Mouse (Mus musculus): Measurements from ENCODE around the gene Tenm4. TPM values are rescaled to one million over a fixed set of nuclear protein-coding genes. Genes with fewer than 3 reads are reported as not detected.
A peak's percentile ranks its signal among the peaks of the same experiment; 100 is the strongest.

Tenm4 gene
- polyA plus RNA-seq, 1 experiment from 2014 or later: 7.3 TPM

- DNase-seq (ENCODE audit: low spot score) (no peak), ATAC-seq (replicated peaks; ENCODE audit: low FRiP score) (no peak)
- no peaks in the 10 kb centered on the region for H3K9me3 ChIP-seq (ENCODE audit: control insufficient read depth, low read length)
- peaks cover 2% of the 10 kb centered on the region; the same call in 1 of the 2 replicates for H3K4me1 ChIP-seq (replicated peaks; ENCODE audit: control insufficient read depth, insufficient read depth, low read length)
- WGBS: 86% methylated on average over 11 of the region's 11 CpGs
- H3K27me3 ChIP-seq (replicated peaks; ENCODE audit: control insufficient read depth, insufficient read depth, low read length): no peaks in the 10 kb centered on the region
- H3K4me2 ChIP-seq: no peak overlapping the region
- no peak overlapping the region for H3K9ac ChIP-seq (ENCODE audit: low read depth, low read length)
- no peaks in the 10 kb centered on the region for H3K36me3 ChIP-seq (ENCODE audit: control insufficient read depth, insufficient read depth, low read length)
- H3K4me3 ChIP-seq (ENCODE audit: low read depth, low read length): no peak overlapping the region
- H3K27ac ChIP-seq (ENCODE audit: low read depth, low read length): no peak overlapping the region
Observed at GRCm38 (mm10) chr7:96811691-96812090, 640.6 kb downstream of the Tenm4 start.

- Histone ChIP-seq H3K27ac (ENCODE audit: low read depth, low read length) (0 out of 2 replicates have a peak overlapping the region, but pooled peaks have one; percentile 19), H3K4me3 (ENCODE audit: low read depth, low read length) (no peak overlapping the region), H3K36me3 (ENCODE audit: control insufficient read depth, insufficient read depth, low read length) (no peaks in the 10 kb centered on the region), H3K4me1 (replicated peaks; ENCODE audit: control insufficient read depth, insufficient read depth, low read length) (peaks cover 5% of the 10 kb centered on the region; the same call in 1 of the 2 replicates), H3K4me2 (no peak overlapping the region), H3K9ac (ENCODE audit: low read depth, low read length) (no peak overlapping the region), H3K27me3 (replicated peaks; ENCODE audit: control insufficient read depth, insufficient read depth, low read length) (no peaks in the 10 kb centered on the region), H3K9me3 (ENCODE audit: control insufficient read depth, low read length) (no peaks in the 10 kb centered on the region)
- WGBS: 76% methylated on average over 5 of the region's 5 CpGs
- ATAC-seq (replicated peaks; ENCODE audit: low FRiP score) (no peak), DNase-seq (ENCODE audit: low spot score) (no peak)
Observed at GRCm38 (mm10) chr7:96813036-96813435, 642.0 kb downstream of the Tenm4 start.

- Histone ChIP-seq H3K27ac (ENCODE audit: low read depth, low read length) (0 out of 2 replicates have a peak overlapping the region, but pooled peaks have one; percentile 19), H3K36me3 (ENCODE audit: control insufficient read depth, insufficient read depth, low read length) (no peaks in the 10 kb centered on the region), H3K4me1 (replicated peaks; ENCODE audit: control insufficient read depth, insufficient read depth, low read length) (peaks cover 5% of the 10 kb centered on the region; the same call in 1 of the 2 replicates), H3K9ac (ENCODE audit: low read depth, low read length) (no peak overlapping the region), H3K9me3 (ENCODE audit: control insufficient read depth, low read length) (no peaks in the 10 kb centered on the region), H3K4me3 (ENCODE audit: low read depth, low read length) (no peak overlapping the region), H3K4me2 (no peak overlapping the region), H3K27me3 (replicated peaks; ENCODE audit: control insufficient read depth, insufficient read depth, low read length) (no peaks in the 10 kb centered on the region)
- DNase-seq (ENCODE audit: low spot score) (no peak), ATAC-seq (replicated peaks; ENCODE audit: low FRiP score) (no peak)
- 59% methylated on average over 9 of the region's 9 CpGs for WGBS
Observed at GRCm38 (mm10) chr7:96813497-96814400, 642.7 kb downstream of the Tenm4 start.

GRCm38 (mm10) chr7:96814581-96814980, 643.5 kb downstream of the Tenm4 start:
- Histone ChIP-seq H3K27ac (ENCODE audit: low read depth, low read length) (no peak overlapping the region), H3K4me1 (replicated peaks; ENCODE audit: control insufficient read depth, insufficient read depth, low read length) (peaks cover 5% of the 10 kb centered on the region; the same call in 1 of the 2 replicates), H3K36me3 (ENCODE audit: control insufficient read depth, insufficient read depth, low read length) (no peaks in the 10 kb centered on the region), H3K4me2 (no peak overlapping the region), H3K9ac (ENCODE audit: low read depth, low read length) (no peak overlapping the region), H3K9me3 (ENCODE audit: control insufficient read depth, low read length) (no peaks in the 10 kb centered on the region), H3K4me3 (ENCODE audit: low read depth, low read length) (no peak overlapping the region), H3K27me3 (replicated peaks; ENCODE audit: control insufficient read depth, insufficient read depth, low read length) (no peaks in the 10 kb centered on the region)
- ATAC-seq (replicated peaks; ENCODE audit: low FRiP score): no peak
- no peak for DNase-seq (ENCODE audit: low spot score)

GRCm38 (mm10) chr7:96817030-96817674, 646.1 kb downstream of the Tenm4 start:
- Histone ChIP-seq H3K36me3 (ENCODE audit: control insufficient read depth, insufficient read depth, low read length) (no peaks in the 10 kb centered on the region), H3K9me3 (ENCODE audit: control insufficient read depth, low read length) (no peaks in the 10 kb centered on the region), H3K27ac (ENCODE audit: low read depth, low read length) (no peak overlapping the region), H3K27me3 (replicated peaks; ENCODE audit: control insufficient read depth, insufficient read depth, low read length) (no peaks in the 10 kb centered on the region), H3K4me1 (replicated peaks; ENCODE audit: control insufficient read depth, insufficient read depth, low read length) (peaks cover 3% of the 10 kb centered on the region; the same call in 1 of the 2 replicates), H3K9ac (ENCODE audit: low read depth, low read length) (peak overlapping the region; percentile 20; the same call in 1 of the 2 replicates), H3K4me2 (peak overlapping the region; percentile 8; the same call in 1 of the 2 replicates), H3K4me3 (ENCODE audit: low read depth, low read length) (no peak overlapping the region)
- no peak for ATAC-seq (replicated peaks; ENCODE audit: low FRiP score)
- no peak for DNase-seq (ENCODE audit: low spot score)
- 25% methylated on average over 6 of the region's 6 CpGs for WGBS

GRCm38 (mm10) chr7:96818236-96818916, 647.3 kb downstream of the Tenm4 start:
- no peak overlapping the region for H3K27ac ChIP-seq (ENCODE audit: low read depth, low read length)
- peaks cover 3% of the 10 kb centered on the region; the same call in 1 of the 2 replicates for H3K4me1 ChIP-seq (replicated peaks; ENCODE audit: control insufficient read depth, insufficient read depth, low read length)
- DNase-seq (ENCODE audit: low spot score) (no peak), ATAC-seq (replicated peaks; ENCODE audit: low FRiP score) (no peak)
- no peak overlapping the region for H3K9ac ChIP-seq (ENCODE audit: low read depth, low read length)
- no peaks in the 10 kb centered on the region for H3K36me3 ChIP-seq (ENCODE audit: control insufficient read depth, insufficient read depth, low read length)
- H3K9me3 ChIP-seq (ENCODE audit: control insufficient read depth, low read length): no peaks in the 10 kb centered on the region
- 83% methylated on average over 6 of the region's 6 CpGs for WGBS
- no peaks in the 10 kb centered on the region for H3K27me3 ChIP-seq (replicated peaks; ENCODE audit: control insufficient read depth, insufficient read depth, low read length)
- no peak overlapping the region for H3K4me2 ChIP-seq
- no peak overlapping the region for H3K4me3 ChIP-seq (ENCODE audit: low read depth, low read length)

- no peak overlapping the region for H3K9ac ChIP-seq (ENCODE audit: low read depth, low read length)
- H3K27ac ChIP-seq (ENCODE audit: low read depth, low read length): no peak overlapping the region
- DNase-seq (ENCODE audit: low spot score) (no peak), ATAC-seq (replicated peaks; ENCODE audit: low FRiP score) (no peak)
- H3K27me3 ChIP-seq (replicated peaks; ENCODE audit: control insufficient read depth, insufficient read depth, low read length): no peaks in the 10 kb centered on the region
- H3K4me1 ChIP-seq (replicated peaks; ENCODE audit: control insufficient read depth, insufficient read depth, low read length): peaks cover 3% of the 10 kb centered on the region; the same call in 1 of the 2 replicates
- 75% methylated on average over 3 of the region's 3 CpGs for WGBS
- H3K36me3 ChIP-seq (ENCODE audit: control insufficient read depth, insufficient read depth, low read length): no peaks in the 10 kb centered on the region
- H3K9me3 ChIP-seq (ENCODE audit: control insufficient read depth, low read length): no peaks in the 10 kb centered on the region
- H3K4me3 ChIP-seq (ENCODE audit: low read depth, low read length): no peak overlapping the region
- H3K4me2 ChIP-seq: no peak overlapping the region
Observed at GRCm38 (mm10) chr7:96819538-96819937, 648.5 kb downstream of the Tenm4 start.

- Histone ChIP-seq H3K27me3 (replicated peaks; ENCODE audit: control insufficient read depth, insufficient read depth, low read length) (no peaks in the 10 kb centered on the region), H3K9ac (ENCODE audit: low read depth, low read length) (no peak overlapping the region), H3K27ac (ENCODE audit: low read depth, low read length) (no peak overlapping the region), H3K4me3 (ENCODE audit: low read depth, low read length) (no peak overlapping the region), H3K4me2 (no peak overlapping the region), H3K36me3 (ENCODE audit: control insufficient read depth, insufficient read depth, low read length) (no peaks in the 10 kb centered on the region), H3K9me3 (ENCODE audit: control insufficient read depth, low read length) (no peaks in the 10 kb centered on the region), H3K4me1 (replicated peaks; ENCODE audit: control insufficient read depth, insufficient read depth, low read length) (peaks cover 3% of the 10 kb centered on the region; the same call in 1 of the 2 replicates)
- ATAC-seq (replicated peaks; ENCODE audit: low FRiP score): no peak
- WGBS: 77% methylated on average over 6 of the region's 6 CpGs
- no peak for DNase-seq (ENCODE audit: low spot score)
Observed at GRCm38 (mm10) chr7:96820343-96820742, 649.3 kb downstream of the Tenm4 start.

Data from liver, embryonic 11.5 days (tissue).